Mouse (Mus musculus): ENCODE data around the gene Borcs6. TPM values are rescaled to one million over a fixed set of nuclear protein-coding genes. Genes with fewer than 3 reads are reported as not detected.

The Borcs6 gene
- total and polyA plus RNA-seq, 3 experiments: 9.2 to 9.3 TPM; not detected in 1

GRCm38 (mm10) chr11:69058729-69059356 lies 674 bp upstream of the Borcs6 start:
- no peaks in the 10 kb centered on the region for H3K9me3 ChIP-seq (replicated peaks; ENCODE audit: insufficient read depth, low read length)
- H3K9ac ChIP-seq (ENCODE audit: control insufficient read depth, low read depth, low read length, poor library complexity, severe bottlenecking): peak overlapping the region; percentile 76
- peak overlapping the region; percentile 24; the same call in 1 of the 2 replicates for H3K27ac ChIP-seq (ENCODE audit: control insufficient read depth, low read depth, low read length)
- peaks cover 0 to 6% of the 10 kb centered on the region in 2 experiments; a peak in 2 of 4 replicates for H3K36me3 ChIP-seq (ENCODE audit: control insufficient read depth in 1 of 2, insufficient read depth in 2 of 2, low read length in 2 of 2)
- peak overlapping the region; percentile 67 to 88 for H3K4me3 ChIP-seq (ENCODE audit: control insufficient read depth in 1 of 2, insufficient read depth in 1 of 2, low read depth in 2 of 2, low read length in 2 of 2)
- DNase-seq (ENCODE audit: low read depth, low spot score): peak; percentile 57
- TF ChIP-seq SIN3A (IDR thresholded peaks at IDR 0.05; ENCODE audit: low read length) (no peak), POLR2A (IDR thresholded peaks at IDR 0.05; ENCODE audit: control insufficient read depth in 1 of 2, insufficient read depth in 1 of 2, low read depth in 1 of 2, low read length in 2 of 2, poor library complexity in 1 of 2) (no peak), BHLHE40 (IDR thresholded peaks at IDR 0.05; ENCODE audit: borderline replicate concordance, low read depth, low read length) (no peak), CHD1 (IDR thresholded peaks at IDR 0.05; ENCODE audit: low read depth, low read length) (0 out of 2 replicates have a peak, but pooled peaks have one; percentile 42), MYC (IDR thresholded peaks at IDR 0.05; ENCODE audit: low read depth, low read length) (peak; percentile 19; the same call in 1 of the 2 replicates), POLR2AphosphoS2 (IDR thresholded peaks at IDR 0.05; ENCODE audit: low read length) (0 out of 2 replicates have a peak, but pooled peaks have one; percentile 25), ZMIZ1 (IDR thresholded peaks at IDR 0.05; ENCODE audit: low read depth, low read length) (0 out of 2 replicates have a peak, but pooled peaks have one; percentile 10), POLR2AphosphoS5 (IDR thresholded peaks at IDR 0.05; ENCODE audit: borderline replicate concordance, low read depth, low read length) (no peak)
- no peaks in the 10 kb centered on the region for H3K27me3 ChIP-seq (ENCODE audit: control insufficient read depth in 1 of 2, insufficient read depth in 2 of 2, low read length in 2 of 2)
- H3K4me1 ChIP-seq (ENCODE audit: control insufficient read depth in 1 of 2, insufficient read depth in 2 of 2, low read length in 2 of 2): peaks cover 0 to 7% of the 10 kb centered on the region in 2 experiments; a peak in 2 of 4 replicates
- H3K79me2 ChIP-seq (ENCODE audit: control insufficient read depth, insufficient read depth, low read length, poor library complexity): peaks cover 10% of the 10 kb centered on the region; the same call in 1 of the 2 replicates

DNA sequence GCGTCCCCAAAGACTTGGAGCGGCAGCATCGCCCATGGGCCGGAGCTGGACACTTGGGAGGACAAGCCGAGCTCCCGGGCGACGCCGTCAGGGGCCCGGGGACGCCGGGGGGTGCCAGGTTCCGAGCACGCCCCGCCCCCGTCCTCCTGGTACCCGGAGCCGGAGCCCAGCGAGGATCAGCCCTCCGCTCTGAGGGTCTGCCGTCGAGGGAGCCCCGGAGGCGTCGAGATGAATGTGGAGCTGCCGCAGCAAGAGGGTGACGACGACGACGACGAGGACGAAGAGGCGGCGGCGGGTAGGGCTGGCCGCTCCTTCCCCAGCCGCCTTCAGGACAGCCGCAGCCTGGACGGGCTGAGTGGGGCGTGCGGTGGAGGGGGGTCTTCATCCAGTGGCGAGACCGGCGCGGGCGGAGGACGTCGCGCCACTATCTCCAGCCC lies 476 bp downstream of the Borcs6 start:
- TF ChIP-seq UBTF (IDR thresholded peaks at IDR 0.05; ENCODE audit: borderline replicate concordance, insufficient read depth, low read depth, low read length) (peak; percentile 81; the same call in 1 of the 2 replicates), MAX (IDR thresholded peaks at IDR 0.05; ENCODE audit: low read length) (peak; percentile 62; the same call in 1 of the 2 replicates), TCF12 (IDR thresholded peaks at IDR 0.05; ENCODE audit: low read depth, low read length) (0 out of 2 replicates have a peak, but pooled peaks have one; percentile 1), SMC3 (IDR thresholded peaks at IDR 0.05; ENCODE audit: low read depth, low read length) (no peak), NRF1 (IDR thresholded peaks at IDR 0.05; ENCODE audit: insufficient read depth, low read depth, low read length, poor library complexity, severe bottlenecking) (no peak), ETS1 (IDR thresholded peaks at IDR 0.05; ENCODE audit: low read depth, low read length) (0 out of 2 replicates have a peak, but pooled peaks have one; percentile 6)
- Histone ChIP-seq H3K4me1 (ENCODE audit: control insufficient read depth in 1 of 2, insufficient read depth in 2 of 2, low read length in 2 of 2) (peaks cover 0 to 13% of the 10 kb centered on the region in 2 experiments; a peak in 2 of 4 replicates), H3K4me3 (ENCODE audit: control insufficient read depth in 1 of 2, insufficient read depth in 1 of 2, low read depth in 2 of 2, low read length in 2 of 2) (peak overlapping the region; percentile 84 to 87), H3K27me3 (ENCODE audit: control insufficient read depth in 1 of 2, insufficient read depth in 2 of 2, low read length in 2 of 2) (no peaks in the 10 kb centered on the region), H3K9me3 (replicated peaks; ENCODE audit: insufficient read depth, low read length) (no peaks in the 10 kb centered on the region), H3K79me2 (ENCODE audit: control insufficient read depth, insufficient read depth, low read length, poor library complexity) (peaks cover 10% of the 10 kb centered on the region; the same call in 1 of the 2 replicates), H3K36me3 (ENCODE audit: control insufficient read depth in 1 of 2, insufficient read depth in 2 of 2, low read length in 2 of 2) (peaks cover 0 to 6% of the 10 kb centered on the region in 2 experiments; a peak in 2 of 4 replicates), H3K9ac (ENCODE audit: control insufficient read depth, low read depth, low read length, poor library complexity, severe bottlenecking) (peak overlapping the region; percentile 80), H3K27ac (ENCODE audit: control insufficient read depth, low read depth, low read length) (peak overlapping the region; percentile 23)
- DNase-seq (ENCODE audit: low read depth, low spot score): peak; percentile 81
